Mouse (Mus musculus) cerebellum, adult 2 months (tissue): Measurements from ENCODE around the gene D11Wsu47e. TPM values are rescaled to one million over a fixed set of nuclear protein-coding genes. Genes with fewer than 3 reads are reported as not detected.

ENCODE experiments used
- DNase-seq, 2 experiments: peaks; one replicate each; pipeline ENCODE4 v3.0.0; 2021
- H3K27ac ChIP-seq: fragments of 200-500 bp; 2 replicates; pipeline ENCODE4 v1.5.1; 2012; ENCODE audit warnings: low read length, control low read depth, inconsistent platforms; ENCODE audit not compliant: insufficient read depth
- H3K27me3 ChIP-seq: fragments of 200-500 bp; 2 replicates; pipeline ENCODE4 v1.6.1; 2012; ENCODE audit warnings: inconsistent platforms, mild to moderate bottlenecking, low read length, moderate library complexity; ENCODE audit not compliant: control insufficient read depth, insufficient read depth
- H3K4me1 ChIP-seq: fragments of 200-500 bp; 2 replicates; pipeline ENCODE4 v1.6.1; 2011; ENCODE audit warnings: low read length; ENCODE audit not compliant: control insufficient read depth, insufficient read depth
- H3K4me3 ChIP-seq: fragments of 200-500 bp; replicated peaks from 2 replicates; pipeline ENCODE3; 2011; ENCODE audit warnings: mild to moderate bottlenecking, low read depth, low read length, control low read depth; ENCODE audit not compliant: insufficient read depth
- CTCF ChIP-seq: fragments of 200-500 bp; IDR thresholded peaks from 2 replicates; pipeline ENCODE4 v1.5.1; 2011; ENCODE audit warnings: low read depth, mild to moderate bottlenecking, control low read depth, low read length, moderate library complexity, borderline replicate concordance; ENCODE audit not compliant: insufficient read depth
- POLR2A ChIP-seq: fragments of 200-500 bp; IDR thresholded peaks from 2 replicates; pipeline ENCODE4 v1.6.1; 2011; ENCODE audit warnings: low read length, control low read depth, borderline replicate concordance; ENCODE audit not compliant: insufficient read depth
- WGBS: fragments of 180-500 bp; shearing (Covaris S2); methylation state at CpG from one replicate; pipeline ENCODE4 v1.1.7; 2018; 5-methylcytosine and 5-hydroxymethylcytosine counted together
- polyA plus RNA-seq: library from polyadenylated mRNA; depleted of rRNA; stranded (reverse); fragments of >200 nt; gene quantifications from 2 replicates; pipeline ENCODE4 v1.2.3, GENCODE M21; 2012

Gene D11Wsu47e
- polyA plus RNA-seq, 1 experiment = 10.1 TPM

- Histone ChIP-seq H3K27me3 (no peaks in the 10 kb centered on the region), H3K27ac (peak overlapping the region; percentile 58; the same call in 1 of the 2 replicates), H3K4me1 (peaks cover 7% of the 10 kb centered on the region), H3K4me3 (peak overlapping the region; percentile 93)
- peak in 1 of 2 experiments; percentile 43 for DNase-seq
- no peak for TF ChIP-seq POLR2A
- no peak for TF ChIP-seq CTCF
- 2% methylated on average over 38 of the region's 38 CpGs for WGBS
Measured at GRCm38 (mm10) chr11:113682897-113683626, 1.1 kb upstream of the D11Wsu47e start.

GRCm38 (mm10) chr11:113683627-113683956, 620 bp upstream of the D11Wsu47e start:
- Histone ChIP-seq H3K27me3 (no peaks in the 10 kb centered on the region), H3K27ac (peak overlapping the region; percentile 58; the same call in 1 of the 2 replicates), H3K4me1 (peaks cover 4% of the 10 kb centered on the region; the same call in 1 of the 2 replicates), H3K4me3 (peak overlapping the region; percentile 93)
- no peak for DNase-seq
- under 1% methylated on average over 37 of the region's 38 CpGs for WGBS
- TF ChIP-seq CTCF = no peak
- TF ChIP-seq POLR2A = no peak

GRCm38 (mm10) chr11:113684707-113685426, 655 bp downstream of the D11Wsu47e start:
- DNase-seq = no peak
- H3K27ac ChIP-seq = no peak overlapping the region
- 41% methylated on average over 25 of the region's 25 CpGs for WGBS
- peaks cover 3% of the 10 kb centered on the region; the same call in 1 of the 2 replicates for H3K4me1 ChIP-seq
- H3K27me3 ChIP-seq = no peaks in the 10 kb centered on the region
- H3K4me3 ChIP-seq = peak overlapping the region; percentile 89
- TF ChIP-seq CTCF (no peak), POLR2A (no peak)

GRCm38 (mm10) chr11:113687031-113687430, 2.8 kb downstream of the D11Wsu47e start:
- no peak for TF ChIP-seq POLR2A
- TF ChIP-seq CTCF = no peak
- DNase-seq = no peak
- Histone ChIP-seq H3K4me1 (peaks cover 3% of the 10 kb centered on the region; the same call in 1 of the 2 replicates), H3K27me3 (no peaks in the 10 kb centered on the region), H3K4me3 (no peak overlapping the region), H3K27ac (no peak overlapping the region)
- WGBS = 68% methylated on average over 2 of the region's 2 CpGs

GRCm38 (mm10) chr11:113690506-113690905, 6.3 kb downstream of the D11Wsu47e start:
- H3K27ac ChIP-seq = no peak overlapping the region
- no peak for DNase-seq
- 93% methylated on average over 12 of the region's 12 CpGs for WGBS
- H3K4me1 ChIP-seq = no peaks in the 10 kb centered on the region
- TF ChIP-seq CTCF = no peak
- TF ChIP-seq POLR2A = no peak
- no peaks in the 10 kb centered on the region for H3K27me3 ChIP-seq
- H3K4me3 ChIP-seq = no peak overlapping the region

GRCm38 (mm10) chr11:113691318-113691717, 7.1 kb downstream of the D11Wsu47e start:
- H3K27ac ChIP-seq = no peak overlapping the region
- H3K4me1 ChIP-seq = no peaks in the 10 kb centered on the region
- H3K27me3 ChIP-seq = no peaks in the 10 kb centered on the region
- no peak for TF ChIP-seq POLR2A
- no peak for TF ChIP-seq CTCF
- 91% methylated on average over 5 of the region's 5 CpGs for WGBS
- no peak for DNase-seq
- H3K4me3 ChIP-seq = no peak overlapping the region

GRCm38 (mm10) chr11:113691851-113692250, 7.6 kb downstream of the D11Wsu47e start:
- H3K27me3 ChIP-seq = no peaks in the 10 kb centered on the region
- WGBS = 60% methylated on average over 3 of the region's 3 CpGs
- no peak overlapping the region for H3K4me3 ChIP-seq
- TF ChIP-seq CTCF (no peak), POLR2A (no peak)
- no peak for DNase-seq
- H3K27ac ChIP-seq = no peak overlapping the region
- no peaks in the 10 kb centered on the region for H3K4me1 ChIP-seq

GRCm38 (mm10) chr11:113697571-113697970, 13.4 kb downstream of the D11Wsu47e start:
- no peaks in the 10 kb centered on the region for H3K27me3 ChIP-seq
- WGBS = 76% methylated on average over 5 of the region's 5 CpGs
- TF ChIP-seq POLR2A = no peak
- no peak for TF ChIP-seq CTCF

More at GRCm38 (mm10) chr11:113697571-113697970, 13.4 kb downstream of the D11Wsu47e start:
- Histone ChIP-seq H3K4me1 (no peaks in the 10 kb centered on the region), H3K27ac (no peak overlapping the region), H3K4me3 (no peak overlapping the region)
- no peak for DNase-seq
